Mouse (Mus musculus) urinary bladder, postnatal 25 days (tissue): ENCODE measurements around the gene Mob1a.

ENCODE experiments used
- DNase-seq: peaks from one replicate; pipeline ENCODE4 v3.0.0; 2022; ENCODE audit warnings: low spot score

The Mob1a gene

GRCm38 (mm10) chr6:83385569-83386090 lies 59.8 kb downstream of the Mob1a start:
- DNase-seq = no peak

GRCm38 (mm10) chr6:83392166-83392780 lies 66.5 kb downstream of the Mob1a start:
- no peak for DNase-seq
